Mouse (Mus musculus): ENCODE results near the gene Kctd6. TPM values are rescaled to one million over a fixed set of nuclear protein-coding genes. Genes with fewer than 3 reads are reported as not detected.

Kctd6 gene
- 24.4 TPM for polyA plus RNA-seq (2014; fragmentation: Illumina TruSeq; extraction: RNeasy Lipid Tissue Mini Kit (QIAGEN cat#74804); ENCODE audit: low replicate concordance)

GRCm38 (mm10) chr14:8213803-8214224, at the start of gene Kctd6:
TSS of gene Kctd6 (plus strand) at chr14:8214140.

DNA sequence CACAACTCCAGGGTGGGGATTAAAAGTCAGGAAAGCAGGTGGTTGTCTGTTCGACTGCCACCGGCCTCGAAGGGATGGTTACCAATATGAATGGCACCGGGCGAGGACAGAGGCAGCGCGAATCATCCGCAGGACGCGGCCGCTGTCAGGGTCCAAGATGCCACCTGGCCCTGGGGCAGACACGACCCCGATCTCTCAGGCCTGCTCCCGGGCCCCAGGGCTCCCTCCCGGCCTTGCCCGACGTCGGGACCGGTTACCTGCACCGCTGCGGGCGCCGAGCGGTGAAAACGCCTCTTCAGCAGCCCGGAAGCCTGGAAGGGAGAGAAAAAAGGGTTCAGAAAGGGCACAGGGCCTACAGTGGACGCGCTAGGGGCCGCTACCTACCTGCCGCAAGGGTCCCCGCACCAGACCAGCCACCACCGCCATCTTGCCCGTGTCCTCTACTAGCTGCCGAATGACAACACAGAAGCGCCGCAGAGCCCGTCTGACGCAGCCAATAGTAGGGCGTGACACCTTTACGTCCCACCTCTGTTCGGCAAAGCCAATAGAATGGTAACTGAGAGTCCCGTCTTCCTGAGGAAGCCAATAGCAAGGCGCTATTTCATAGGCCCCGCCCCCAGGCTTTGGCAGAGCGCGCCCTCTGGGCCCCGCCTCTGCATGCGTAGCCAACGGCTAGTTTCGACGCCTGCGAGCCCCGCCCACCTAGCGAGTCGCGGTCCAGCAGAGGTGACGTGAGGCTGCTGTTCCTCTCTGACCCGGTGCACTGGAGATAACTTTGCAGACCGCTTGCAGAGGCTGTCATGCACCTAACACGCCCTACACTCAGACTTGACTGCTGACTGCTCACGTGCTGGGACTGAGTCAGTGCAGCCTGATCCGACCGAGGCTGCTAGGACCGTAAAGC, 41.2 kb upstream of the Kctd6 start, which contains the start of gene Pdhb:
Gene Pdhb, minus strand, starts transcription at position 519 of the 904 bp plus-strand sequence.

GRCm38 (mm10) chr14:8259166-8259565, 45.2 kb downstream of the Kctd6 start, which contains the start of gene Acox2:
TSS of gene Acox2 (minus strand) at chr14:8259353.

Other genes starting within 250 kb of the Kctd6 start
- 6.3 TPM for gene Dnase1l3, start 219.6 kb upstream of the Kctd6 start, polyA plus RNA-seq (2014; fragmentation: Illumina TruSeq; extraction: RNeasy Lipid Tissue Mini Kit (QIAGEN cat#74804); ENCODE audit: low replicate concordance)
- 34.2 TPM for gene Abhd6, start 211.2 kb upstream of the Kctd6 start, polyA plus RNA-seq (2014; fragmentation: Illumina TruSeq; extraction: RNeasy Lipid Tissue Mini Kit (QIAGEN cat#74804); ENCODE audit: low replicate concordance)
- 23.5 TPM for gene Rpp14, start 133.8 kb upstream of the Kctd6 start, polyA plus RNA-seq (2014; fragmentation: Illumina TruSeq; extraction: RNeasy Lipid Tissue Mini Kit (QIAGEN cat#74804); ENCODE audit: low replicate concordance)
- gene Pxk, start 115.9 kb upstream of the Kctd6 start, polyA plus RNA-seq (2014; fragmentation: Illumina TruSeq; extraction: RNeasy Lipid Tissue Mini Kit (QIAGEN cat#74804); ENCODE audit: low replicate concordance) = 64.5 TPM
- 254 TPM for gene Pdhb, start 41.1 kb upstream of the Kctd6 start, polyA plus RNA-seq (2014; fragmentation: Illumina TruSeq; extraction: RNeasy Lipid Tissue Mini Kit (QIAGEN cat#74804); ENCODE audit: low replicate concordance)
- gene Acox2, start 45.2 kb downstream of the Kctd6 start, polyA plus RNA-seq (2014; fragmentation: Illumina TruSeq; extraction: RNeasy Lipid Tissue Mini Kit (QIAGEN cat#74804); ENCODE audit: low replicate concordance) = 1.7 TPM
- 0.41 TPM for gene Fam107a, start 103.9 kb downstream of the Kctd6 start, polyA plus RNA-seq (2014; fragmentation: Illumina TruSeq; extraction: RNeasy Lipid Tissue Mini Kit (QIAGEN cat#74804); ENCODE audit: low replicate concordance)
- 13.4 TPM for gene Oit1, start 164.6 kb downstream of the Kctd6 start, polyA plus RNA-seq (2014; fragmentation: Illumina TruSeq; extraction: RNeasy Lipid Tissue Mini Kit (QIAGEN cat#74804); ENCODE audit: low replicate concordance)